Mouse (Mus musculus) thymus, adult 2 months (tissue): Measurements from ENCODE around the gene Tgif2. TPM values are rescaled to one million over a fixed set of nuclear protein-coding genes. Genes with fewer than 3 reads are reported as not detected.
A peak's percentile ranks its signal among the peaks of the same experiment; 100 is the strongest.

ENCODE experiments used
- DNase-seq: peaks from one replicate; pipeline ENCODE4 v3.0.0; 2021
- H3K27ac ChIP-seq: fragments of 200-500 bp; 2 replicates; pipeline ENCODE4 v1.5.1; 2012; ENCODE audit warnings: low read length, control low read depth; ENCODE audit not compliant: control insufficient read depth, insufficient read depth
- H3K27me3 ChIP-seq: fragments of 200-500 bp; 2 replicates; pipeline ENCODE4 v1.6.1; 2012; ENCODE audit warnings: mild to moderate bottlenecking, low read length, moderate library complexity, mixed read lengths; ENCODE audit not compliant: control insufficient read depth, insufficient read depth
- H3K36me3 ChIP-seq: fragments of 200-500 bp; 2 replicates; pipeline ENCODE4 v1.6.1; 2012; ENCODE audit warnings: mild to moderate bottlenecking, low read length, moderate library complexity; ENCODE audit not compliant: control insufficient read depth, insufficient read depth
- H3K4me1 ChIP-seq: fragments of 200-500 bp; replicated peaks from 2 replicates; pipeline ENCODE4 v1.6.1; 2012; ENCODE audit warnings: low read length; ENCODE audit not compliant: control insufficient read depth, insufficient read depth
- H3K4me3 ChIP-seq: fragments of 200-500 bp; 2 replicates; pipeline ENCODE4 v1.5.1; 2012; ENCODE audit warnings: mild to moderate bottlenecking, low read length, control low read depth, moderate library complexity; ENCODE audit not compliant: control insufficient read depth, insufficient read depth
- CTCF ChIP-seq: fragments of 200-500 bp; IDR thresholded peaks from 2 replicates; pipeline ENCODE4 v1.5.1; 2012; ENCODE audit warnings: mild to moderate bottlenecking, control low read depth, low read length, moderate library complexity, borderline replicate concordance; ENCODE audit not compliant: control insufficient read depth, poor library complexity, insufficient read depth; ENCODE audit errors: extremely low read depth
- POLR2A ChIP-seq: fragments of 200-500 bp; IDR thresholded peaks from 2 replicates; pipeline ENCODE4 v1.6.1; 2012; ENCODE audit warnings: mild to moderate bottlenecking, low read length, control low read depth, moderate library complexity; ENCODE audit not compliant: control insufficient read depth, poor library complexity, insufficient read depth; ENCODE audit errors: extremely low read depth
- WGBS: fragments of 180-500 bp; shearing (Covaris S2); methylation state at CpG from one replicate; pipeline ENCODE4 v1.1.7; 2018; 5-methylcytosine and 5-hydroxymethylcytosine counted together
- polyA plus RNA-seq: library from polyadenylated mRNA; depleted of rRNA; stranded (reverse); fragments of >200 nt; gene quantifications from 2 replicates; pipeline ENCODE4 v1.2.3, GENCODE M21; 2012

The Tgif2 gene
- polyA plus RNA-seq, 1 experiment: 37.2 TPM

- no peaks in the 10 kb centered on the region for H3K27me3 ChIP-seq
- peak; percentile 30 for DNase-seq
- H3K4me1 ChIP-seq: peaks cover 17% of the 10 kb centered on the region
- 44% methylated on average over 20 of the region's 20 CpGs for WGBS
- peaks cover 3% of the 10 kb centered on the region; the same call in 1 of the 2 replicates for H3K36me3 ChIP-seq
- no peak overlapping the region for H3K27ac ChIP-seq
- peak overlapping the region; percentile 68 for H3K4me3 ChIP-seq
- TF ChIP-seq CTCF (peak; percentile 37; the same call in 1 of the 2 replicates), POLR2A (no peak)
Measured at GRCm38 (mm10) chr2:156841841-156842706, 2.3 kb downstream of the Tgif2 start.

DNA sequence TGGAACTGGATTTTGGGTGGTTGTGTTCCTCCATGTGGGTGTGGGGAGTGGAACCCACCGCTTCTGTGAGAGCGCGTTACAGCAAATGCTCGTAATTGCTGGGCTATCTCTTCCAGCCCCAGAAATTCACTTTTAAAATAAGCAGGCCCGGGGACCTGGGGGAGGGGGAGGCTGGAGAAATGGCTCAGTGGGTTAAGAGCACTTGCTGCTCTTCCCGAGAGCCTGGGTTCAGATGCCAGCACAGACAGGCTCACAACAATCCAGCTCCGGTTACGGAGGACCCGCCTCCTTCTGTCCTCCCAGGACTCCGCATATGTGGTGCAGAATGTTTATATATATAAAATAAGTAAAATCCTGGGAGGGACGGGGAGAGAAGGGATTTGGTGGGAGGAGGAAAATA, 2.9 kb downstream of the Tgif2 start:
- DNase-seq: no peak
- H3K36me3 ChIP-seq: peaks cover 8% of the 10 kb centered on the region
- H3K27me3 ChIP-seq: no peaks in the 10 kb centered on the region
- H3K4me1 ChIP-seq: peaks cover 17% of the 10 kb centered on the region
- no peak overlapping the region for H3K27ac ChIP-seq
- no peak for TF ChIP-seq CTCF
- TF ChIP-seq POLR2A: no peak
- WGBS: 94% methylated on average over 11 of the region's 11 CpGs
- H3K4me3 ChIP-seq: no peak overlapping the region

DNA sequence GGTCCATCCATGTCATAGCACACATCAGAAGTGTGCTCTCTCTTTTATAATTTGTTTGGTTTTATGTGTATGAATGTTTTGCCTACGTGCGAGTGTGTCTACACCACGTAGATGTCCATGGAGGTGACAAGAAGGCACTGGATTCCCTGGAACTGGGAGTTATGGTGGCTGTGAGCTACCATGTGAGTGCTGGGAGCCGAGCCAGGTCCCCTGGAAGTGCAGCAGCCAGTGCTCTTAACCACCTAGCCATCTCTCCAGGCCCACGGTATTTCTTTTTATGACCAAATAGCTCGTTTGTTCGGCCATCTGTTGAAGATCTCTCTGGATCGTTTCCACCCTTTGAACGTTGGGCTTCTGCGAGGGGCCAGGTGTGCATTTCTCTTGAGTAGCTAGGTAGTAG, 3.5 kb downstream of the Tgif2 start:
- no peaks in the 10 kb centered on the region for H3K27me3 ChIP-seq
- DNase-seq: no peak
- no peak overlapping the region for H3K27ac ChIP-seq
- 88% methylated on average over 10 of the region's 10 CpGs for whole genome bisulfite sequencing
- TF ChIP-seq POLR2A: no peak
- TF ChIP-seq CTCF: no peak
- H3K4me1 ChIP-seq: peaks cover 17% of the 10 kb centered on the region
- H3K4me3 ChIP-seq: no peak overlapping the region
- peaks cover 8% of the 10 kb centered on the region for H3K36me3 ChIP-seq

GRCm38 (mm10) chr2:156844715-156845114, 4.9 kb downstream of the Tgif2 start:
- DNase-seq: no peak
- no peak overlapping the region for H3K4me3 ChIP-seq
- no peaks in the 10 kb centered on the region for H3K27me3 ChIP-seq
- 91% methylated on average over 10 of the region's 10 CpGs for WGBS
- peaks cover 12% of the 10 kb centered on the region for H3K4me1 ChIP-seq
- no peak for TF ChIP-seq CTCF
- TF ChIP-seq POLR2A: no peak
- no peak overlapping the region for H3K27ac ChIP-seq
- H3K36me3 ChIP-seq: peaks cover 8% of the 10 kb centered on the region

DNA sequence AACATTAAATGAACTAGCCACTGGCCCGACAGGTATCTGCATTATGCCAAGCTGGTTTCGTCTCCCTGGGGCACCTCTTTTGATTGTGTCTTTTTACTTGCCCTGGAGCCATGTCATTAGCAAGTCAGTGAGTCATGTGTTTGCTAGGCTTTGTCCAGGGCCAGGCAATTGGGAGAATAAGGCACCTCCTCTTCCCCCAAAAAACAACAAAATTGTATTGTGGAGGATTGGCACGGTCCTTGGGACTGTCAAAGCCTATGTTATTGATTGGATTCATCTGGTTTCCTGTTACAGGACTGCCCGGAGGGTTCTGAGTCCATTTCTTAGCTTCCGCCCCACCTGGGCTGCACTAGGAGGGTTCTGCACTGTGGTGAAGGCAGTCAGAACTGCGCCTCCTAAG, 7.8 kb downstream of the Tgif2 start:
- TF ChIP-seq POLR2A (no peak), CTCF (no peak)
- H3K4me1 ChIP-seq: no peaks in the 10 kb centered on the region
- peaks cover 9% of the 10 kb centered on the region for H3K36me3 ChIP-seq
- H3K27me3 ChIP-seq: no peaks in the 10 kb centered on the region
- no peak overlapping the region for H3K4me3 ChIP-seq
- DNase-seq: no peak
- 95% methylated on average over 6 of the region's 6 CpGs for WGBS
- H3K27ac ChIP-seq: no peak overlapping the region

DNA sequence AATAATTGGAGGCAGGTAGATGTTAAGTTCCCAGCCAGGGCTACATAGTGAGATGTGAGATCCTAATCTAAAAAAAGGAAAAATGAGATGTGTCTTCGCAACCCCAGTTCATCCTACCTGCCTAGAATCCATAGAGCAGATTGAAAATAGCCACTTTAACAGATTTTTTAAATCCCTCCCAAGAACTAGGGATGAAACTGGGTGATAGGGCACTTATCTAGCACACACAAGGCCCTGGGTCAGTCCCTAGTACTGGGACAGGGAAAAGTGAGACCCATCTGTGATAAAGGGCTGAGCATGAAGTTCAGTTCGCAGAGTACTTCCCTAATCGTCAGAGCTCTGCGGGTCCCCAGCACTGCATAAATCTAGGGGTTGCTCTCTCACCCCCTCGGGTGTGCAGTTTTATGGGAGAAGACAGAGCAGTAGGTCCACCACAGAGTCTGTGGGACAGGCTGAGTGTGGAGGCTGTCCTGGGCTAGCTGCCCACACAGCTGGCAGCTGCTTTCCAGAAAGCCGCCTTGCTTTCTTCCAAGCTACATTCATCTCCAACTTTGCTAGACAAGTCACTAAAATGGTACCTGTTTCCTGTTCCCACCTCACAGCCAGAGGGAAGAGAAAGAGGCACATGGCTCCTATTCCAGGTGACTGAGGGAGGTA, 8.8 kb downstream of the Tgif2 start:
- WGBS: 86% methylated on average over 6 of the region's 6 CpGs
- peaks cover 12% of the 10 kb centered on the region for H3K36me3 ChIP-seq
- H3K4me3 ChIP-seq: no peak overlapping the region
- no peak overlapping the region for H3K27ac ChIP-seq
- no peaks in the 10 kb centered on the region for H3K4me1 ChIP-seq
- DNase-seq: no peak
- no peaks in the 10 kb centered on the region for H3K27me3 ChIP-seq
- TF ChIP-seq POLR2A (no peak), CTCF (no peak)
